Mouse (Mus musculus): Measurements from ENCODE around the gene Pacrg. TPM values are rescaled to one million over a fixed set of nuclear protein-coding genes. Genes with fewer than 3 reads are reported as not detected.

Pacrg gene
- polyA plus RNA-seq, 1 experiment, result 264 TPM

- Histone ChIP-seq H3K36me3 (ENCODE audit: control insufficient read depth, insufficient read depth, low read length) (no peaks in the 10 kb centered on the region), H3K4me1 (ENCODE audit: control insufficient read depth, insufficient read depth, low read length) (no peaks in the 10 kb centered on the region), H3K4me3 (ENCODE audit: control insufficient read depth, low read depth, low read length) (no peak overlapping the region), H3K27me3 (ENCODE audit: control insufficient read depth, insufficient read depth, low read length) (no peaks in the 10 kb centered on the region), H3K27ac (ENCODE audit: control insufficient read depth, insufficient read depth, low read depth, low read length) (no peak overlapping the region)
- TF ChIP-seq CTCF (IDR thresholded peaks at IDR 0.05; ENCODE audit: control insufficient read depth, insufficient read depth, insufficient replicate concordance, low read depth, low read length), result no peak
- no peak for TF ChIP-seq POLR2A (IDR thresholded peaks at IDR 0.05; ENCODE audit: control insufficient read depth, low read depth, low read length)
These were observed 228.5 kb downstream of the Pacrg start for GRCm38 (mm10) chr17:10611626-10612025.

- H3K4me3 ChIP-seq (ENCODE audit: control insufficient read depth, low read depth, low read length), result no peak overlapping the region
- H3K27ac ChIP-seq (ENCODE audit: control insufficient read depth, insufficient read depth, low read depth, low read length), result no peak overlapping the region
- TF ChIP-seq POLR2A (IDR thresholded peaks at IDR 0.05; ENCODE audit: control insufficient read depth, low read depth, low read length) (no peak), CTCF (IDR thresholded peaks at IDR 0.05; ENCODE audit: control insufficient read depth, insufficient read depth, insufficient replicate concordance, low read depth, low read length) (no peak)
- H3K4me1 ChIP-seq (ENCODE audit: control insufficient read depth, insufficient read depth, low read length), result no peaks in the 10 kb centered on the region
- H3K27me3 ChIP-seq (ENCODE audit: control insufficient read depth, insufficient read depth, low read length), result no peaks in the 10 kb centered on the region
- no peaks in the 10 kb centered on the region for H3K36me3 ChIP-seq (ENCODE audit: control insufficient read depth, insufficient read depth, low read length)
These were observed 232.0 kb downstream of the Pacrg start for GRCm38 (mm10) chr17:10608146-10608545.

- TF ChIP-seq POLR2A (IDR thresholded peaks at IDR 0.05; ENCODE audit: control insufficient read depth, low read depth, low read length) (no peak), CTCF (IDR thresholded peaks at IDR 0.05; ENCODE audit: control insufficient read depth, insufficient read depth, insufficient replicate concordance, low read depth, low read length) (no peak)
- Histone ChIP-seq H3K4me1 (ENCODE audit: control insufficient read depth, insufficient read depth, low read length) (no peaks in the 10 kb centered on the region), H3K27me3 (ENCODE audit: control insufficient read depth, insufficient read depth, low read length) (no peaks in the 10 kb centered on the region)
These were observed 234.0 kb downstream of the Pacrg start for GRCm38 (mm10) chr17:10606090-10606489.

GRCm38 (mm10) chr17:10597741-10598140, 242.4 kb downstream of the Pacrg start:
- H3K4me3 ChIP-seq (ENCODE audit: control insufficient read depth, low read depth, low read length), result no peak overlapping the region

More at GRCm38 (mm10) chr17:10606090-10606489, 234.0 kb downstream of the Pacrg start:
- Histone ChIP-seq H3K27ac (ENCODE audit: control insufficient read depth, insufficient read depth, low read depth, low read length) (no peak overlapping the region), H3K4me3 (ENCODE audit: control insufficient read depth, low read depth, low read length) (no peak overlapping the region), H3K36me3 (ENCODE audit: control insufficient read depth, insufficient read depth, low read length) (no peaks in the 10 kb centered on the region; the same call in 1 of the 2 replicates)

GRCm38 (mm10) chr17:10589604-10590003, 250.5 kb downstream of the Pacrg start:
- Histone ChIP-seq H3K4me3 (ENCODE audit: control insufficient read depth, low read depth, low read length) (no peak overlapping the region), H3K4me1 (ENCODE audit: control insufficient read depth, insufficient read depth, low read length) (no peaks in the 10 kb centered on the region), H3K36me3 (ENCODE audit: control insufficient read depth, insufficient read depth, low read length) (no peaks in the 10 kb centered on the region), H3K27me3 (ENCODE audit: control insufficient read depth, insufficient read depth, low read length) (no peaks in the 10 kb centered on the region), H3K27ac (ENCODE audit: control insufficient read depth, insufficient read depth, low read depth, low read length) (no peak overlapping the region)
- TF ChIP-seq POLR2A (IDR thresholded peaks at IDR 0.05; ENCODE audit: control insufficient read depth, low read depth, low read length) (no peak), CTCF (IDR thresholded peaks at IDR 0.05; ENCODE audit: control insufficient read depth, insufficient read depth, insufficient replicate concordance, low read depth, low read length) (no peak)

More at GRCm38 (mm10) chr17:10597741-10598140, 242.4 kb downstream of the Pacrg start:
- H3K4me1 ChIP-seq (ENCODE audit: control insufficient read depth, insufficient read depth, low read length), result no peaks in the 10 kb centered on the region
- no peak for TF ChIP-seq POLR2A (IDR thresholded peaks at IDR 0.05; ENCODE audit: control insufficient read depth, low read depth, low read length)
- TF ChIP-seq CTCF (IDR thresholded peaks at IDR 0.05; ENCODE audit: control insufficient read depth, insufficient read depth, insufficient replicate concordance, low read depth, low read length), result no peak
- no peak overlapping the region for H3K27ac ChIP-seq (ENCODE audit: control insufficient read depth, insufficient read depth, low read depth, low read length)
- no peaks in the 10 kb centered on the region for H3K27me3 ChIP-seq (ENCODE audit: control insufficient read depth, insufficient read depth, low read length)
- H3K36me3 ChIP-seq (ENCODE audit: control insufficient read depth, insufficient read depth, low read length), result no peaks in the 10 kb centered on the region; the same call in 1 of the 2 replicates

GRCm38 (mm10) chr17:10588922-10589400, 251.2 kb downstream of the Pacrg start:
- TF ChIP-seq CTCF (IDR thresholded peaks at IDR 0.05; ENCODE audit: control insufficient read depth, insufficient read depth, insufficient replicate concordance, low read depth, low read length) (no peak), POLR2A (IDR thresholded peaks at IDR 0.05; ENCODE audit: control insufficient read depth, low read depth, low read length) (no peak)
- Histone ChIP-seq H3K27ac (ENCODE audit: control insufficient read depth, insufficient read depth, low read depth, low read length) (no peak overlapping the region), H3K36me3 (ENCODE audit: control insufficient read depth, insufficient read depth, low read length) (no peaks in the 10 kb centered on the region), H3K4me3 (ENCODE audit: control insufficient read depth, low read depth, low read length) (no peak overlapping the region), H3K4me1 (ENCODE audit: control insufficient read depth, insufficient read depth, low read length) (no peaks in the 10 kb centered on the region), H3K27me3 (ENCODE audit: control insufficient read depth, insufficient read depth, low read length) (no peaks in the 10 kb centered on the region)

- H3K4me3 ChIP-seq (ENCODE audit: control insufficient read depth, low read depth, low read length), result no peak overlapping the region
- H3K27ac ChIP-seq (ENCODE audit: control insufficient read depth, insufficient read depth, low read depth, low read length), result no peak overlapping the region
- H3K4me1 ChIP-seq (ENCODE audit: control insufficient read depth, insufficient read depth, low read length), result no peaks in the 10 kb centered on the region
- no peak for TF ChIP-seq POLR2A (IDR thresholded peaks at IDR 0.05; ENCODE audit: control insufficient read depth, low read depth, low read length)
- TF ChIP-seq CTCF (IDR thresholded peaks at IDR 0.05; ENCODE audit: control insufficient read depth, insufficient read depth, insufficient replicate concordance, low read depth, low read length), result no peak
- H3K27me3 ChIP-seq (ENCODE audit: control insufficient read depth, insufficient read depth, low read length), result no peaks in the 10 kb centered on the region
- no peaks in the 10 kb centered on the region for H3K36me3 ChIP-seq (ENCODE audit: control insufficient read depth, insufficient read depth, low read length)
These were observed 256.8 kb downstream of the Pacrg start for GRCm38 (mm10) chr17:10583301-10583700.
